Mouse (Mus musculus) gastrocnemius, postnatal 14 days (tissue): ENCODE results near the gene Dixdc1. TPM values are rescaled to one million over a fixed set of nuclear protein-coding genes. Genes with fewer than 3 reads are reported as not detected.

Source experiments
- DNase-seq: peaks from one replicate; pipeline ENCODE4 v3.0.0; 2021; ENCODE audit warnings: mixed read lengths
- intact Hi-C: fragments of 180-260 bp; cut with DNase I; formaldehyde crosslinking; loops from one replicate; pipeline ENCODE4 v1.15.1; 2025; ENCODE audit warnings: low total_unique reads
- total RNA-seq, 2 experiments: library from RNA; stranded (reverse); gene quantifications; 2 replicates each; pipeline ENCODE4 v1.2.3; 2021

Dixdc1 gene
- total RNA-seq, 2 experiments from 2014 or later, result 3.7 to 4.2 TPM

DNA sequence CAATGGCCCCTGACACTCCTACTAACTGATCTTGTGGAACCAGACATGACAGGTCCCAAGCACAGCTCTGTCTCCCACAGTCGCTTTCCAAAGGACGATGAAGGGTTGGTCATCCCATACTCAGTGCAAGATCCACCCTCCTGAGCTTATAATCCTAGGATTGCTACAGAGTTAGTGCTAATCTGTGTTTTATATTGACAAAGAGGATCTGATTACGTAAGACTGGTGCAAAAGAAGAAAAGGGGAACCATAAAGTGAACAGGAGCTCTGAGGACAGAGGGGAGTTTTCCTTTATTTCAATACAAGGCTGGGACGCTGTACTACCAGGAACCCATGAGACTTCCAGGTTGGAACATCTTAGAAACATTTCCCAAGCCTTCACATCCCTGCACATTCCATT, 28.0 kb downstream of the Dixdc1 start:
- intact Hi-C loops, result loop anchor here (10.0 kb wide), 1 partner anchor 53 kb away; the partner anchor contains the start of gene Fdxacb1
- DNase-seq, result no peak

DNA sequence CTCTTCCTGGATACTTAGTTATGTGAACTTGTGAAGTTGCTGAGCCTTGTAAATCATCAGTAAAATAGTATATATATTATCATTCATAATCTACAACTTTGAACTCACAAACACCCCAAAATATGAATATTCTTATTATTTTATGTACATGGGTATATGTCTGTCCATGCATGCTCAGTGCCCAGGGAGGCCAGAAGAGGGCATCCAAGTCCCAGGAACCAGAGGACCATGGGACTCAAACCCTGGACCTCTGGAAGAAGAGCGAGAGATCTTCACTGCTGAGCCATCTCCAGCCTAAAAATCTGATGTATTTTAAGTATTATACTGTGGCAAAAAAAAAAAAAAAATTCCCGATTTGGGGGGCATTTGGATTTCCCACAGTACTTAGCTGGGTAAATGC, 30.2 kb downstream of the Dixdc1 start:
- DNase-seq, result peak; percentile 25
- intact Hi-C loops, result no loop called here

GRCm38 (mm10) chr9:50704907-50705306, 34.4 kb downstream of the Dixdc1 start:
- intact Hi-C loops, result no loop called here
- no peak for DNase-seq

- peak; percentile 62 for DNase-seq
- intact Hi-C loops, result no loop called here
These were observed 38.2 kb downstream of the Dixdc1 start for GRCm38 (mm10) chr9:50700921-50701691.

DNA sequence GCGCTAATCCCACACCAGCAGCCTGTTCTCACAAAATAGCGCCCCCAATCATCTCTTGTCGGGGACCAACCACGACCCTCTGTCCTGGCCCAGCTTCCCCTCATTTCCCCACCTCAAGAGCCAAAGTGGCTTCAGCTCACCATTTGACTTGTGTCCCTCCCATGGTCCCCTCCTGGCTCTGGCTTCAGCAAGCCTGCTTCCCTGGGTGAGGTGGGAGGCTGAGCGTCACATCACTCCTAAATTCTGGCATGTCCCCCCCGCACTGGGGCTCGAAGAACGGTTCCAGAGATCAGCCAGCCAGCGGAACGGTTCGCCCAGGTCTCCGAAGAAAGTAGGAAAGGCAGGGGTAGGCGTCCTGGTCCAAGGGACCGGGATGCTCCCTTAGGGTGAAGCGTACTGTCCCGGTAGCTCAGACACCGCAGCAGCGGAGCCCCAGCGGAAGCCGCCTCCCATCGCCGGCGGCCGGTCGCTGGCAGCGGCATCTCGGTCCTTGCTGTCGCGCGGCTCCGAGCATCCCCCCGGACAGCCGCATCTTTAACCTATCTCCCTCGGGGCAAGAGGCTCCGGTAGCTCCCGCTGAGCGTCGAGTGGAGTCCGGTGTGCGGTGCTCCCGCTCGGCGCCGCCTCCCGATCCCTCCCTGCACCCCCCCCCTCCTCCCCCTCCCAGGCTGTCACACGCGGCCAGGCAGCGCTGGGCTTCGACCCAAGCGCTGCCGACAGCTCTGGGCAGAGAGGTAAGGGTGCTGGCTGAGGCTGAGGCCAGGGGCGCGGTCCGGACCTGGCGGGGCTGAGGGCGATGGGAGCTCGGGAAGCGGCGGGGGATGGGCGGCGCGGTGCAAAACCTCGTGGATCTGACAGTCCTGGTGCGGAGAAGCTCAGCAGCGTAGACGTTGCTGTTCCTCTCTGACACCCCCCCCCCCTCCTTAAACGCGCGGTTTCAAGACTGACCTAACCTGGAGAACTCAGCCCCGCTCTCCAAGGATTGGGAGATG, 40.6 kb downstream of the Dixdc1 start:
- intact Hi-C loops, result no loop called here
- peak; percentile 50 for DNase-seq

- DNase-seq, result peak; percentile 81
- intact Hi-C loops, result no loop called here
These were observed 41.6 kb downstream of the Dixdc1 start for GRCm38 (mm10) chr9:50697706-50698041.

GRCm38 (mm10) chr9:50696851-50697705, 42.2 kb downstream of the Dixdc1 start:
- no peak for DNase-seq
- intact Hi-C loops, result no loop called here

DNA sequence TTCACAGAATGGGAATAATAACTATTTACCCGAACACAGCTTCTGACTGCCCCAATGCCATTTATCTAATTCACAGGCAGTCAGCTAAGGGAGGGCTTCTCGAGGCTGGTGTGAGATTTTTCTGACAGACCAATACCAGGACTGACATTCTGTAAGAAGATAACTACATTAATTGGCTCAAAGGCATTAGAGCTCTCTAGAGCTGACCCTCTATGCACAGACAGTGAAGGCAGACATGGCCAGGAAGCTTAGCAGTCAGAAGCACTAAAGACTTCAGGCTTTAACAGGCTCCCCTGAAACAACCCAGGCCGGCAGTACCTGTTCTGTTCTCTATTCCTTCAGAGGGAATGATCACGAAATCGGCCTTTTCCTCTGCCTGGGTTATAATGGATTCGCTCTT, 44.2 kb downstream of the Dixdc1 start:
- intact Hi-C loops, result no loop called here
- no peak for DNase-seq

- peak; percentile 38 for DNase-seq
- intact Hi-C loops, result no loop called here
These were observed 45.7 kb downstream of the Dixdc1 start for GRCm38 (mm10) chr9:50693631-50694030.

GRCm38 (mm10) chr9:50692626-50693580, 46.4 kb downstream of the Dixdc1 start:
- intact Hi-C loops, result no loop called here
- no peak for DNase-seq

GRCm38 (mm10) chr9:50686866-50687652, 52.3 kb downstream of the Dixdc1 start:
- intact Hi-C loops, result no loop called here

DNA sequence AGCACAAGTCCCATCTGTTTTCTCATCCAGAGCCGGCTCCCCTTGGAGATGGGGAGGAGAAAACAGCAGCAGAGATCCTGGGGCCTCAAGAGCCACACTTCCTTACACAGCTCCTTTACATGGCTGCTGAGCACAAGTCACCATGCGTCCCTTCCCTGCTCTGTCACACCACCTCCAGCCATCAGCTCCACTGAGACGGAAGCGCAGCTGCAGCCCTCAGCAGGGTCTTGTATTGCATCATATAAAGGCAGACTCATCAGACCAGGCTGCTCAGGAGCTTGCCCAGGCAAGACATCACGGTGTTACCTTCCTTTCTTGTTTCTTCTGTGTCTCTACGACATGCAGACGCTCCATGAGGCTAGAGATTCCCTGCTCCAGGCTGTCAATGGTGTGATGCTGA, 57.6 kb downstream of the Dixdc1 start:
- intact Hi-C loops, result no loop called here
- DNase-seq, result no peak

More at GRCm38 (mm10) chr9:50686866-50687652, 52.3 kb downstream of the Dixdc1 start:
- DNase-seq, result no peak

- intact Hi-C loops, result no loop called here
- no peak for DNase-seq
These were observed 59.9 kb downstream of the Dixdc1 start for GRCm38 (mm10) chr9:50679406-50679805.

GRCm38 (mm10) chr9:50674771-50675170, 64.5 kb downstream of the Dixdc1 start:
- intact Hi-C loops, result no loop called here

DNA sequence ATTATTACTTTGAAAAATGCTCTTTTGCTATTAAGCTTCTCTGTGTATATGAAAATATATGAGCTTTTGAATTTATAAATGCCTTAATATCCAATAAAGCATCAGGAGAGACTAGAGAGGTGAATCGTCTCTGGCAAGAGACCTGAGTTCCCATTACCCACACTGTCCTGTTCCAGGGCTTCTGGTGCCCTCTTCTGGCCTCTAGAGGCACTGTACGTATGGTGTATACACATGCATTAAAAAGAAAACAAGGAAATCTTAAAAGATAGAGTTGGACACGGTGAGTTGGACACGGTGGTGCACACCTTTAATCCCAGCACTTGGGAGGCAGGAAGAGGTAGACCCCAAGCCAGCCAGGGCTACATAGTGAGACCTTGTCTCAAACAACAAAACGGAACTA, 68.6 kb downstream of the Dixdc1 start:
- DNase-seq, result peak; percentile 41
- intact Hi-C loops, result no loop called here

More at GRCm38 (mm10) chr9:50674771-50675170, 64.5 kb downstream of the Dixdc1 start:
- DNase-seq, result no peak

- intact Hi-C loops, result no loop called here
- no peak for DNase-seq
These were observed 71.5 kb downstream of the Dixdc1 start for GRCm38 (mm10) chr9:50667579-50668498.

- no peak for DNase-seq
- intact Hi-C loops, result no loop called here
These were observed 72.9 kb downstream of the Dixdc1 start for GRCm38 (mm10) chr9:50666442-50666841.
